Mouse (Mus musculus) liver, embryonic 18 days (tissue): ENCODE data around the gene Defa36. TPM values are rescaled to one million over a fixed set of nuclear protein-coding genes. Genes with fewer than 3 reads are reported as not detected.

ENCODE experiments used
- polyA plus RNA-seq: library from polyadenylated mRNA; depleted of rRNA; stranded (reverse); fragments of >200 nt; gene quantifications from 2 replicates; pipeline ENCODE4 v1.2.3, GENCODE M21; 2012; rRNA removed

Defa36 gene
- not detected in 2 replicates for polyA plus RNA-seq

DNA sequence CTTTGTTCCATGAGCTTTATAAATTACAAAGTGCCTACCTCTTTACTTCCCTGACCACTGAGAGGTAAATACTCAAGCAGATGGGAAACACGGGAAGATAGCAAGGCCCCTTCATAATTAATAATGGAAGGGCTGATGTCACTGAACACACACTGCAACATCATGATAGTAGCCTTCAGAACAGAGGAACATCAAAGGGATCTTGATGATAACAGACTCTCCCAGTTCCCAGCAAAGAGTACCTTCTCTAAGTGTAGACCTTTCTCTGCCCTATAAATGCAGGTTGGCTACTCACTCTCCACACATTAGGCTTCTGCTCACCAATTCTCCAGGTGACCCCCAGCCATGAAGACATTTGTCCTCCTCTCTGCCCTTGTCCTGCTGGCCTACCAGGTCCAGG lies at the start of gene Defa36:
Defa36 (plus strand) TSS at position 301 of the 400 bp plus-strand sequence.

DNA sequence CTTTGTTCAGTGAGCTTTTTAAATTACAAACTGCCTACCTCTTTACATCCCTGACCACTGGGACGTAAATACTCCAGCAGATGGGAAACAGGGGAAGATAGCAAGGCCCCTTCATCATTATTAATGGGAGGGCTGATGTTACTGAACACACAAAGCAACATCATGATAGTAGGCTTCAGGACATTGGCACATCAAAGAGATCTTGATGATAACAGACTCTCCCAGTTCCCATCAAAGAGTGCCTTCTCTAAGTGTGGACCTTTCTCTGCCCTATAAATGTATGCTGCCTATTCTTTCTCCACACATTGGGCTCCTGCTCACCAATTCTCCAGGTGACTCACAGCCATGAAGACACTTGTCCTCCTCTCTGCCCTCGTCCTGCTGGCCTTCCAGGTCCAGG lies 49.0 kb upstream of the Defa36 start, which contains the start of gene Defa2:
Defa2 (plus strand) TSS at position 301 of the 400 bp plus-strand sequence.

DNA sequence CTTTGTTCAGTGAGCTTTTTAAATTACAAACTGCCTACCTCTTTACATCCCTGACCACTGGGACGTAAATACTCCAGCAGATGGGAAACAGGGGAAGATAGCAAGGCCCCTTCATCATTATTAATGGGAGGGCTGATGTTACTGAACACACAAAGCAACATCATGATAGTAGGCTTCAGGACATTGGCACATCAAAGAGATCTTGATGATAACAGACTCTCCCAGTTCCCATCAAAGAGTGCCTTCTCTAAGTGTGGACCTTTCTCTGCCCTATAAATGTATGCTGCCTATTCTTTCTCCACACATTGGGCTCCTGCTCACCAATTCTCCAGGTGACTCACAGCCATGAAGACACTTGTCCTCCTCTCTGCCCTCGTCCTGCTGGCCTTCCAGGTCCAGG lies 35.7 kb upstream of the Defa36 start, which contains the start of gene Defa33:
Defa33 (plus strand) TSS at position 301 of the 400 bp plus-strand sequence.

DNA sequence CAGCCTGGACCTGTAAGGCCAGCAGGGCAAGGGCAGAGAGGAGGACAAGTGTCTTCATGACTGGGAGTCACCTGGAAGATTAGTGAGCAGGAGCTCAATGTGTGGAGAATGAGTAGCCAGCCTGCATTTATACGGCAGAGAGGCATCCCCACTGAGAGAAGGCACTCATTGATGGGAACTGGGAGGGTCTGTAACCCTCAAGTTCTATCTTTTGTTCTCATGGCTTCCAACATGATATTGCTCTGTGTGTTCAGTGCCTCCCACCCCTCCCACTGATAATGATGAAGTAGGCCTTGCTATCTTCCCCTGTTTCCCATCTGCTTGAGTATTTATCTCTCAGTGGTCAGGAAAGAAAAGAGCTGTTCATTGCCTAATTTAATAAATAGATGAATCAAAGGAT lies 29.2 kb downstream of the Defa36 start, which contains the start of gene Gm7849:
Gm7849 (minus strand) TSS at position 101 of the 400 bp plus-strand sequence.

Other genes starting within 250 kb of the Defa36 start
- not detected in 2 replicates for gene Defa31, start 235.8 kb upstream of the Defa36 start, polyA plus RNA-seq
- not detected in 2 replicates for gene Gm15293, start 225.8 kb upstream of the Defa36 start, polyA plus RNA-seq
- gene Gm15292, start 177.7 kb upstream of the Defa36 start, polyA plus RNA-seq = not detected in 2 replicates
- not detected in 2 replicates for gene Defa27, start 111.9 kb upstream of the Defa36 start, polyA plus RNA-seq
- gene Defa29, start 100.4 kb upstream of the Defa36 start, polyA plus RNA-seq = not detected in 2 replicates
- not detected in 2 replicates for gene Defa2, start 48.9 kb upstream of the Defa36 start, polyA plus RNA-seq
- not detected in 2 replicates for gene Defa33, start 35.6 kb upstream of the Defa36 start, polyA plus RNA-seq
- gene Gm7849, start 29.1 kb downstream of the Defa36 start, polyA plus RNA-seq = not detected in 2 replicates
- gene Defa20, start 81.8 kb downstream of the Defa36 start, polyA plus RNA-seq = not detected in 2 replicates
- not detected in 2 replicates for gene Defa32, start 101.6 kb downstream of the Defa36 start, polyA plus RNA-seq
- gene Defa37, start 138.0 kb downstream of the Defa36 start, polyA plus RNA-seq = not detected in 2 replicates
- gene Defa28, start 155.6 kb downstream of the Defa36 start, polyA plus RNA-seq = not detected in 2 replicates
- not detected in 2 replicates for gene Gm7861, start 167.1 kb downstream of the Defa36 start, polyA plus RNA-seq
- gene Defa26, start 190.8 kb downstream of the Defa36 start, polyA plus RNA-seq = not detected in 2 replicates
- gene Defa17, start 228.4 kb downstream of the Defa36 start, polyA plus RNA-seq = not detected in 2 replicates
- not detected in 2 replicates for gene Defa34, start 238.4 kb downstream of the Defa36 start, polyA plus RNA-seq